In the genomic region with DNA sequence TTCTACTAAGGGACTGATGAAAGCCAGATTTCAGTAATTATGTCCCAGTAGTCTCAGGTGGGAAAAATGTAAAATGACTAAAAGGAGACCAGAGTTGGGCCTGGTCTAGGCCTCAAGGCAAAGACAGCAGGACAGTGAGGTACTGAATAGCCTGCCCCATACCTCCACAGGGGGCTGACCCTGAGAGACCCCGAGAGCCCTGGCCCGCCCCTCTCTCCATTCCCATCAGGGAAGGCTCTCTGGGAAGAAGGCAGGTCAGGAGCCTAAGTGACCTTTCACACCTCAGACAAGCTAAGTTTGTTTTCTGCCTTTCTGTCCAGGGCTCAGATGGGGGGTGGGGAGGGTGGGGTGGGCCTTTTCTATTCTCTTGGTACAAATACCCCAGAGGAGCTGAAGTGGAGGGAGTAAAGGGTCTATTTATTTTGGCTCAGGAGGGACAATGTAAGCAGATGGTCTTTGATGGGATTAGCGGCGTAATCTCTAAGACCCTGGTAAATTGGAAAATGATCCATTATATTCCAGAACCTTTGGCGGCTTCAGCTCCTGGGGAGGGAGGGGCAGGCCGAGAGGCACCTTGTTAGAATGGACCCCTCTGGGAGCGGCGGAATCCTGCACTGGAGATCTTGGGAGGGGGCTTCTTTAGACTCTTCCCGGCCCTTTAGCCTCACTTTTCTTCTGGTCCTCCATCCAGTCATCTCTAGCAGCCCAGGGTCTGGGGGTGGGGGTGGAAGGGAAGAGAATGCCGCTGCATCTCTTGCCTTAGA, we compare ENCODE assay signal across 18 mouse cellular contexts. TPM values are rescaled to one million over a fixed set of nuclear protein-coding genes. Genes with fewer than 3 reads are reported as not detected.
DNase-seq lines count a peak whose midpoint lies in the region; ATAC-seq lines count a peak whose summit lies in the region.
"Had no signal": no experiment of that assay in that cellular context is flagged by ENCODE, and none has a peak within 500 bp of the region (broad histone marks: within the 10 kb centered on the region; RNA-seq: fewer than 3 reads in every experiment).

No protein-coding gene starts in this region.

- peak overlapping the region; percentile 100 for H3K27ac ChIP-seq in forebrain, embryonic 13.5 days
- peak overlapping the region; percentile 96 for H3K27ac ChIP-seq in hindbrain, embryonic 15.5 days (replicated peaks)
- H3K27ac ChIP-seq in neural tube, embryonic 11.5 days (ENCODE audit: low read depth, low read length): 0 out of 2 replicates have a peak overlapping the region, but pooled peaks have one; percentile 27
- H3K27ac ChIP-seq in intestine, embryonic 16.5 days (ENCODE audit: low read length): no peak overlapping the region
- H3K27ac ChIP-seq: macrophage had no signal

- peak; percentile 10; the same call in 1 of the 2 replicates for ATAC-seq in forebrain, embryonic 13.5 days
- ATAC-seq in hindbrain, embryonic 15.5 days (ENCODE audit: low FRiP score, low read depth): no peak
- no peak for ATAC-seq in neural tube, embryonic 11.5 days (ENCODE audit: insufficient read depth, low FRiP score, low TSS enrichment)
- no peak for ATAC-seq in intestine, embryonic 16.5 days
- ATAC-seq: liver, postnatal 0 days had no signal

- no peaks in the 10 kb centered on the region for H3K36me3 ChIP-seq in forebrain, embryonic 13.5 days (ENCODE audit: poor library complexity, severe bottlenecking)
- no peaks in the 10 kb centered on the region for H3K36me3 ChIP-seq in hindbrain, embryonic 15.5 days
- H3K36me3 ChIP-seq in neural tube, embryonic 11.5 days (ENCODE audit: control insufficient read depth, insufficient read depth, low read length): no peaks in the 10 kb centered on the region
- no peaks in the 10 kb centered on the region for H3K36me3 ChIP-seq in intestine, embryonic 16.5 days (ENCODE audit: control insufficient read depth, insufficient read depth, low read length)

- peak overlapping the region; percentile 17 for H3K4me3 ChIP-seq in forebrain, embryonic 13.5 days
- no peak overlapping the region for H3K4me3 ChIP-seq in hindbrain, embryonic 15.5 days
- H3K4me3 ChIP-seq in neural tube, embryonic 11.5 days (ENCODE audit: low read depth, low read length): no peak overlapping the region
- H3K4me3 ChIP-seq in intestine, embryonic 16.5 days (ENCODE audit: low read length): no peak overlapping the region

- H3K9me3 ChIP-seq in forebrain, embryonic 13.5 days (replicated peaks): no peaks in the 10 kb centered on the region
- no peaks in the 10 kb centered on the region for H3K9me3 ChIP-seq in hindbrain, embryonic 15.5 days
- no peaks in the 10 kb centered on the region for H3K9me3 ChIP-seq in neural tube, embryonic 11.5 days (ENCODE audit: control insufficient read depth, low read length)
- no peaks in the 10 kb centered on the region for H3K9me3 ChIP-seq in intestine, embryonic 16.5 days (ENCODE audit: control insufficient read depth, low read length)

- H3K27me3 ChIP-seq in forebrain, embryonic 13.5 days: peaks cover 7% of the 10 kb centered on the region; the same call in 1 of the 2 replicates
- no peaks in the 10 kb centered on the region for H3K27me3 ChIP-seq in hindbrain, embryonic 15.5 days
- peaks cover 42% of the 10 kb centered on the region for H3K27me3 ChIP-seq in neural tube, embryonic 11.5 days (ENCODE audit: control insufficient read depth, insufficient read depth, low read length)
- peaks cover 76% of the 10 kb centered on the region for H3K27me3 ChIP-seq in intestine, embryonic 16.5 days (replicated peaks; ENCODE audit: control insufficient read depth, insufficient read depth, low read length)

- DNase-seq in embryo, embryonic 10.5 days (ENCODE audit: low spot score): peak; percentile 65
- DNase-seq in neural tube, embryonic 11.5 days (ENCODE audit: low spot score): no peak
- no peak for DNase-seq in thymus, postnatal 10 days (ENCODE audit: low spot score in 2 of 2)
- DNase-seq in cerebellum, postnatal 36 days: no peak
- DNase-seq in adrenal gland, postnatal 36 days: no peak
- DNase-seq: adrenal gland, adult 8-10 months; gastrocnemius, postnatal 14 days; kidney, adult 8-10 months; liver, postnatal 0 days; spleen, adult 18-20 months had no signal

- 6% methylated on average over 10 of the region's 10 CpGs for WGBS in forebrain, embryonic 13.5 days
- WGBS in hindbrain, embryonic 15.5 days: 21% methylated on average over 10 of the region's 10 CpGs
- WGBS in neural tube, embryonic 11.5 days: 3% methylated on average over 10 of the region's 10 CpGs
- WGBS in intestine, embryonic 16.5 days: 12% methylated on average over 10 of the region's 10 CpGs

- peaks cover 66% of the 10 kb centered on the region for H3K4me1 ChIP-seq in forebrain, embryonic 13.5 days
- H3K4me1 ChIP-seq in hindbrain, embryonic 15.5 days (replicated peaks): peaks cover 35% of the 10 kb centered on the region
- H3K4me1 ChIP-seq in neural tube, embryonic 11.5 days (ENCODE audit: control insufficient read depth, insufficient read depth, low read length): peaks cover 30% of the 10 kb centered on the region
- peaks cover 10% of the 10 kb centered on the region for H3K4me1 ChIP-seq in intestine, embryonic 16.5 days (ENCODE audit: control insufficient read depth, insufficient read depth, low read length)

- peak overlapping the region; percentile 88 for H3K4me2 ChIP-seq in forebrain, embryonic 13.5 days
- peak overlapping the region; percentile 28 for H3K4me2 ChIP-seq in hindbrain, embryonic 15.5 days
- H3K4me2 ChIP-seq in neural tube, embryonic 11.5 days (ENCODE audit: low read depth): no peak overlapping the region
- no peak overlapping the region for H3K4me2 ChIP-seq in intestine, embryonic 16.5 days (ENCODE audit: low read depth, low read length)
- H3K4me2 ChIP-seq: heart, embryonic 11.5 days had no signal

- peak overlapping the region; percentile 100 for H3K9ac ChIP-seq in forebrain, embryonic 13.5 days
- H3K9ac ChIP-seq in hindbrain, embryonic 15.5 days: no peak overlapping the region
- no peak overlapping the region; the same call in 1 of the 2 replicates for H3K9ac ChIP-seq in neural tube, embryonic 11.5 days (ENCODE audit: low read length)
- H3K9ac ChIP-seq in intestine, embryonic 16.5 days (ENCODE audit: low read depth, low read length): no peak overlapping the region
- H3K9ac ChIP-seq: liver, postnatal 0 days had no signal

RNA-seq across cellular contexts. Expression of a gene that starts 55.8 kb away (rescaled TPM):
- 15.0 and 16.5 TPM in 2 replicates for polyA plus RNA-seq in forebrain, embryonic 13.5 days (2015; fragmentation: Nextera tagmentation; extraction: Ambion mirVana)
- polyA plus RNA-seq in hindbrain, embryonic 15.5 days (2015; fragmentation: Nextera tagmentation; extraction: Ambion mirVana): 19.2 and 23.9 TPM in 2 replicates
- 16.6 and 18.1 TPM in 2 replicates for polyA plus RNA-seq in neural tube, embryonic 11.5 days (2014; fragmentation: Nextera tagmentation; extraction: Ambion mirVana)
- 13.7 and 23.2 TPM in 2 replicates for polyA plus RNA-seq in intestine, embryonic 16.5 days (2015; fragmentation: Nextera tagmentation; extraction: Ambion mirVana)
- 10 to 100 TPM; 85.1 to 99.4 TPM for total RNA-seq in adrenal gland, postnatal 36 days (2021)

RNA-seq across cellular contexts. Expression of a gene that starts 56.6 kb away (rescaled TPM):
- 0.18 and 0.26 TPM in 2 replicates for polyA plus RNA-seq in forebrain, embryonic 13.5 days (2015; fragmentation: Nextera tagmentation; extraction: Ambion mirVana)
- 0.55 and 0.60 TPM in 2 replicates for polyA plus RNA-seq in hindbrain, embryonic 15.5 days (2015; fragmentation: Nextera tagmentation; extraction: Ambion mirVana)
- 0.27 and 1.2 TPM in 2 replicates for polyA plus RNA-seq in neural tube, embryonic 11.5 days (2014; fragmentation: Nextera tagmentation; extraction: Ambion mirVana)
- 0.69 and 1.3 TPM in 2 replicates for polyA plus RNA-seq in intestine, embryonic 16.5 days (2015; fragmentation: Nextera tagmentation; extraction: Ambion mirVana)
- 1 to 10 TPM; 5.5 to 7.9 TPM for total RNA-seq in adrenal gland, postnatal 36 days (2021)
- total RNA-seq: gastrocnemius, postnatal 14 days; hematopoietic stem cell, adult 5-6 weeks; left cerebral cortex, adult 8-10 months had no signal
- polyA plus RNA-seq: C2C12, macrophage had no signal

Comparison
In these comparisons a context has a peak if more than half of its experiments do, and no peak if none do; other contexts are left out.
1. H3K4me2 ChIP-seq: peak in forebrain, embryonic 13.5 days (single experiment) and hindbrain, embryonic 15.5 days (single experiment); none in neural tube, embryonic 11.5 days (single experiment) and intestine, embryonic 16.5 days (single experiment).